Mouse (Mus musculus): ENCODE data around the gene Nr1d1. TPM values are rescaled to one million over a fixed set of nuclear protein-coding genes. Genes with fewer than 3 reads are reported as not detected.

Nr1d1 gene
- polyA plus RNA-seq, 1 experiment from 2014 or later: 2.4 TPM

DNA sequence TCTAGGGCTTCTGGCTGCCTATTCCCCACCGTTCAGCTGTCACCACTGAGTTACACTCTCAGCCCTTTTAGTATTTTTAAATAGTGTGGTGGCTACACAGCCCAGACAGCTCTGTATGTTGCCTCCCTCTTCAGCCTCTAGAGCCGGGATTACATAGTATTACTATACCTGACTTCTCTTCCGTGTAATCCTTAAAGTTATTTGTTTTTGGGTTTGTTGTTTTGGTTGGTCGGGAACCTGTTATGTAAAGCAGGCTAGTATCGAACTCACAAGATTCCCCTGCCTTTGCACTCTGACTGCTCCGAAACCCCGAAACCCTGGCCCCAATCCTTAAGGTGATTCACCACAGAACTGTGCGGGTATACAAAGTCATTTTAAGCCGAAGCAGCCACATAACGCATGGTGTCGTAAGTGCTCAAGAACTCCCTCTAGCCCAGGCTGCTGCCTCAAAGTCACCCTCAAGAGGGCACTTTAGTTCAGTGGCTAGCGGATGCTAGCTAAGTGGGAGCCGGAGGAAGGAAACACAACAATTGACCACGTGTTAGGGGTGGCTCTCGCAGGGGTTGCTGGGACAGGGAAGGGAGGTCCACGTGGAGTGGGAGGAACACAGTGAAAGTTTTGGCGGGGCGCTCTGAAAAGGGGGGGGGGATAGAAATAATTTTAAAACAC is 13.6 kb upstream of the Nr1d1 start:
- Histone ChIP-seq H3K36me3 (ENCODE audit: insufficient read depth, low read length) (no peaks in the 10 kb centered on the region), H3K27ac (ENCODE audit: low read length) (peak overlapping the region; percentile 93), H3K27me3 (ENCODE audit: insufficient read depth, low read length) (no peaks in the 10 kb centered on the region), H3K4me2 (replicated peaks; ENCODE audit: low read depth, low read length) (peak overlapping the region; percentile 78), H3K4me1 (ENCODE audit: insufficient read depth, low read length) (peaks cover 64% of the 10 kb centered on the region), H3K9ac (replicated peaks; ENCODE audit: low read length) (peak overlapping the region; percentile 69), H3K4me3 (ENCODE audit: low read length) (peak overlapping the region; percentile 52), H3K9me3 (ENCODE audit: low read length) (no peaks in the 10 kb centered on the region)
- 13% methylated on average over 18 of the region's 18 CpGs for WGBS
- peak; percentile 76 for ATAC-seq (ENCODE audit: low FRiP score, low TSS enrichment)

- no peaks in the 10 kb centered on the region for H3K36me3 ChIP-seq (ENCODE audit: insufficient read depth, low read length)
- no peaks in the 10 kb centered on the region for H3K27me3 ChIP-seq (ENCODE audit: insufficient read depth, low read length)
- no peak overlapping the region for H3K4me3 ChIP-seq (ENCODE audit: low read length)
- no peaks in the 10 kb centered on the region for H3K9me3 ChIP-seq (ENCODE audit: low read length)
- H3K4me1 ChIP-seq (ENCODE audit: insufficient read depth, low read length): peaks cover 64% of the 10 kb centered on the region
- no peak overlapping the region; the same call in 1 of the 2 replicates for H3K4me2 ChIP-seq (replicated peaks; ENCODE audit: low read depth, low read length)
- peak overlapping the region; percentile 93 for H3K27ac ChIP-seq (ENCODE audit: low read length)
- ATAC-seq (ENCODE audit: low FRiP score, low TSS enrichment): no peak
- WGBS: 91% methylated on average over 5 of the region's 5 CpGs
- no peak overlapping the region; the same call in 1 of the 2 replicates for H3K9ac ChIP-seq (replicated peaks; ENCODE audit: low read length)
Observed at GRCm38 (mm10) chr11:98788139-98788538, 13.0 kb upstream of the Nr1d1 start.

DNA sequence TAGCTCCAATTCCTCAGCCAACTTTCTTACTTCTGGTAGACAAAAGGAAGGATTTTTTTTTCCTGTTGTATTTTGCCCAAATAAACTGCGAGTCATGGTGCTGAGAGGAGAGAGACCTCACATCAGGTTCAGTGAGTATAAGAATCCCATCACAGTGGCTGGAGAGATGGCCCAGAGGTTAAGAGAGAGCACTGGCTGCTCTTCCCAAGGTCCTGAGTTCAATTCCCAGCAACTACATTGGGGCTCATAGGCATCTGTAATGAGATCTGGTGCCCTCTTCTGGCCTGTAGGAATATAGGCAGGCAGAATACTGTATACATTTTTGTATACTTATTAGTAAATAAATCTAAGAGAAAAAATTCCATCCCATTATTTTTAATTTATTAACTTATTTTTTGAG is 12.6 kb upstream of the Nr1d1 start:
- Histone ChIP-seq H3K27me3 (ENCODE audit: insufficient read depth, low read length) (no peaks in the 10 kb centered on the region), H3K9me3 (ENCODE audit: low read length) (no peaks in the 10 kb centered on the region), H3K4me3 (ENCODE audit: low read length) (no peak overlapping the region), H3K36me3 (ENCODE audit: insufficient read depth, low read length) (no peaks in the 10 kb centered on the region), H3K4me2 (replicated peaks; ENCODE audit: low read depth, low read length) (no peak overlapping the region), H3K9ac (replicated peaks; ENCODE audit: low read length) (no peak overlapping the region), H3K27ac (ENCODE audit: low read length) (peak overlapping the region; percentile 95; the same call in 1 of the 2 replicates), H3K4me1 (ENCODE audit: insufficient read depth, low read length) (peaks cover 64% of the 10 kb centered on the region)
- 97% methylated on average over 1 of the region's 1 CpGs for WGBS
- no peak for ATAC-seq (ENCODE audit: low FRiP score, low TSS enrichment)

DNA sequence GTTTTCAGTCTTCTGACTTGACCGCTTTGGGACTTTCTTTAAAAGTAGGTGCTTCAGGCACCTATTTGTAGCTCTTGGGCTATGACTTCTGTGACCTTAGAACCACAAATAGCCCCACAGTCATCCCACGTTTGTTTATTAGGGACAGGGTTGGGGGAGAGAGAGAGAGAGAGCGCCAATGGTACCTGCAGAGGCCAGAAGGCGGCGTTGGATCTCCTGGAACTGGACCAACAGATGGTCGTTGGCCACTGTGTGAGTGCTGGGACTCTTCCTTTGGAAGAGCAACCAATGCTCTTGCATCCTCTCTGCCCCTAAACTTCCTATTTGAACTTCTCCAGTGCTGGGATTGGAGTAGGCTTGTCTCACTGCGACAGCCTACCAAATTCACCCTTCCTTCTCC is 12.1 kb upstream of the Nr1d1 start:
- H3K4me1 ChIP-seq (ENCODE audit: insufficient read depth, low read length): peaks cover 64% of the 10 kb centered on the region

GRCm38 (mm10) chr11:98786359-98787214 is 11.5 kb upstream of the Nr1d1 start:
- no peaks in the 10 kb centered on the region for H3K36me3 ChIP-seq (ENCODE audit: insufficient read depth, low read length)
- H3K9me3 ChIP-seq (ENCODE audit: low read length): no peaks in the 10 kb centered on the region
- H3K9ac ChIP-seq (replicated peaks; ENCODE audit: low read length): peak overlapping the region; percentile 57
- H3K4me1 ChIP-seq (ENCODE audit: insufficient read depth, low read length): peaks cover 67% of the 10 kb centered on the region
- peak; percentile 72 for ATAC-seq (ENCODE audit: low FRiP score, low TSS enrichment)
- peak overlapping the region; percentile 95 for H3K27ac ChIP-seq (ENCODE audit: low read length)
- H3K27me3 ChIP-seq (ENCODE audit: insufficient read depth, low read length): no peaks in the 10 kb centered on the region
- WGBS: 2% methylated on average over 15 of the region's 15 CpGs
- H3K4me3 ChIP-seq (ENCODE audit: low read length): peak overlapping the region; percentile 7
- peak overlapping the region; percentile 40 for H3K4me2 ChIP-seq (replicated peaks; ENCODE audit: low read depth, low read length)

More for the DNA sequence above, 12.1 kb upstream of the Nr1d1 start:
- Histone ChIP-seq H3K36me3 (ENCODE audit: insufficient read depth, low read length) (no peaks in the 10 kb centered on the region), H3K9ac (replicated peaks; ENCODE audit: low read length) (0 out of 2 replicates have a peak overlapping the region, but pooled peaks have one; percentile 13), H3K27ac (ENCODE audit: low read length) (peak overlapping the region; percentile 95), H3K4me3 (ENCODE audit: low read length) (no peak overlapping the region), H3K27me3 (ENCODE audit: insufficient read depth, low read length) (no peaks in the 10 kb centered on the region), H3K9me3 (ENCODE audit: low read length) (no peaks in the 10 kb centered on the region), H3K4me2 (replicated peaks; ENCODE audit: low read depth, low read length) (peak overlapping the region; percentile 13; the same call in 1 of the 2 replicates)
- no peak for ATAC-seq (ENCODE audit: low FRiP score, low TSS enrichment)
- WGBS: 30% methylated on average over 7 of the region's 7 CpGs

DNA sequence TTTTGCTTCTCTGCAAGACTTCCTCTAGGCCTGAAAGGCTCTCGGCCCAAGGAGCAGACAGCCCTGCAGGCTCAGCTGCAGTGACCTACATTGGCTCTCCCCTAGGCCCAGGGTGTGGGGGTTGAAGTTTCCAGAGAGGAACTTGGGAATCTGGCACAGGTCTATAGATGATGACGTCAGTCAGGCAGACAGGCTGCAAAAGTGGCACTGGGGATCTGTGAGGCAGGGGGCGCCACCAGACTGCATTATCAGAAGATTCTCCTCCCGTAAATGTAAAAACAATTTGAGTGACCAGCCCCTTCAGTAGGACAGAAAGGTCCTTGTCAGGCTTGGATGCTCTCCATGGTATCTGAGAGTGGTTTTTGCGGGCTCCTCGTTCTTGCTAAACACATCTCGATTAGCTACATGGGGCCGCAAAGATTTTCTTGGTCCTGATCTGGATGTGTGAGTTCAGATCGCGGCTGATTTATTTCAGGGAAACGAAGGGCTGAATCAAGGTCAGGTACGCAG is 10.7 kb upstream of the Nr1d1 start:
- 3% methylated on average over 12 of the region's 12 CpGs for WGBS
- Histone ChIP-seq H3K36me3 (ENCODE audit: insufficient read depth, low read length) (no peaks in the 10 kb centered on the region), H3K9ac (replicated peaks; ENCODE audit: low read length) (peak overlapping the region; percentile 57), H3K27ac (ENCODE audit: low read length) (peak overlapping the region; percentile 95), H3K9me3 (ENCODE audit: low read length) (no peaks in the 10 kb centered on the region), H3K27me3 (ENCODE audit: insufficient read depth, low read length) (no peaks in the 10 kb centered on the region), H3K4me2 (replicated peaks; ENCODE audit: low read depth, low read length) (peak overlapping the region; percentile 40), H3K4me1 (ENCODE audit: insufficient read depth, low read length) (peaks cover 75% of the 10 kb centered on the region), H3K4me3 (ENCODE audit: low read length) (peak overlapping the region; percentile 7; the same call in 1 of the 2 replicates)
- no peak for ATAC-seq (ENCODE audit: low FRiP score, low TSS enrichment)

- Histone ChIP-seq H3K27ac (ENCODE audit: low read length) (peak overlapping the region; percentile 95), H3K4me1 (ENCODE audit: insufficient read depth, low read length) (peaks cover 81% of the 10 kb centered on the region), H3K4me2 (replicated peaks; ENCODE audit: low read depth, low read length) (no peak overlapping the region), H3K9me3 (ENCODE audit: low read length) (no peaks in the 10 kb centered on the region), H3K9ac (replicated peaks; ENCODE audit: low read length) (peak overlapping the region; percentile 20), H3K27me3 (ENCODE audit: insufficient read depth, low read length) (no peaks in the 10 kb centered on the region), H3K36me3 (ENCODE audit: insufficient read depth, low read length) (no peaks in the 10 kb centered on the region), H3K4me3 (ENCODE audit: low read length) (no peak overlapping the region)
- ATAC-seq (ENCODE audit: low FRiP score, low TSS enrichment): no peak
- WGBS: 42% methylated on average over 10 of the region's 10 CpGs
Observed at GRCm38 (mm10) chr11:98785214-98785613, 10.1 kb upstream of the Nr1d1 start.

GRCm38 (mm10) chr11:98784139-98784538 is 9.0 kb upstream of the Nr1d1 start:
- WGBS: 58% methylated on average over 4 of the region's 4 CpGs
- H3K4me2 ChIP-seq (replicated peaks; ENCODE audit: low read depth, low read length): no peak overlapping the region
- ATAC-seq (ENCODE audit: low FRiP score, low TSS enrichment): no peak
- no peaks in the 10 kb centered on the region for H3K9me3 ChIP-seq (ENCODE audit: low read length)
- H3K9ac ChIP-seq (replicated peaks; ENCODE audit: low read length): peak overlapping the region; percentile 67; the same call in 1 of the 2 replicates
- H3K27me3 ChIP-seq (ENCODE audit: insufficient read depth, low read length): no peaks in the 10 kb centered on the region
- H3K4me3 ChIP-seq (ENCODE audit: low read length): no peak overlapping the region
- no peaks in the 10 kb centered on the region for H3K36me3 ChIP-seq (ENCODE audit: insufficient read depth, low read length)
- peaks cover 77% of the 10 kb centered on the region for H3K4me1 ChIP-seq (ENCODE audit: insufficient read depth, low read length)
- H3K27ac ChIP-seq (ENCODE audit: low read length): peak overlapping the region; percentile 99

DNA sequence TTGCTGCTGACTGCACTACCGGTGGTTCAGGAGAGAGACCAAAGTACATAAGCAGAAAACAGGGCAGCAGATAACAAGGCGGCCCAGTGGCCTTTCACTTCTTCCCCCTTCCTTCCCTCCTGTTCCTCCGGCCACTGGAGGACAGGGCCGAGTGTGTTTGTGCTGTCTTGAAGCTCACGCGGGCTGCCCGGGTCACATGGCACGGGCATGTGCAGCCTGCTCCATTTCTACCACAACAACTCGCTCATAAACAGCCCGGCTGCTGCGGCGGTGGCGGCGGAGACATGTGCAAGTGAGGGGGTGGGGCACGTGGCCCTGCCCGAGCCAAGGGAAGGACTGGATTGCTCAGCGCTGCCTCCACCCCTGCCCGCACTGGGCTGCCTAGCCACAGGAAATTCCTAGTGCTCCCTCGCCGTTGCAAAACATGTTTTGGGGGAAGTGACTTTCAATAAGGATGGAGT is 8.1 kb upstream of the Nr1d1 start:
- Histone ChIP-seq H3K27ac (ENCODE audit: low read length) (peak overlapping the region; percentile 99), H3K4me2 (replicated peaks; ENCODE audit: low read depth, low read length) (peak overlapping the region; percentile 51), H3K9ac (replicated peaks; ENCODE audit: low read length) (peak overlapping the region; percentile 67), H3K9me3 (ENCODE audit: low read length) (no peaks in the 10 kb centered on the region), H3K4me1 (ENCODE audit: insufficient read depth, low read length) (peaks cover 72% of the 10 kb centered on the region), H3K27me3 (ENCODE audit: insufficient read depth, low read length) (no peaks in the 10 kb centered on the region), H3K36me3 (ENCODE audit: insufficient read depth, low read length) (no peaks in the 10 kb centered on the region), H3K4me3 (ENCODE audit: low read length) (peak overlapping the region; percentile 26)
- WGBS: under 1% methylated on average over 20 of the region's 20 CpGs
- ATAC-seq (ENCODE audit: low FRiP score, low TSS enrichment): peak; percentile 67
